Mouse (Mus musculus) gastrocnemius, postnatal 25 days (tissue): ENCODE measurements at regions not wholly inside any gene's neighbourhood (a gene's known extent, or its start where the extent isn't known, plus 50 kb on each side); places are given as distances from the start of the nearest gene placed in this dataset.

ENCODE experiments used
- DNase-seq: peaks from one replicate; pipeline ENCODE4 v3.0.0; 2022

DNA sequence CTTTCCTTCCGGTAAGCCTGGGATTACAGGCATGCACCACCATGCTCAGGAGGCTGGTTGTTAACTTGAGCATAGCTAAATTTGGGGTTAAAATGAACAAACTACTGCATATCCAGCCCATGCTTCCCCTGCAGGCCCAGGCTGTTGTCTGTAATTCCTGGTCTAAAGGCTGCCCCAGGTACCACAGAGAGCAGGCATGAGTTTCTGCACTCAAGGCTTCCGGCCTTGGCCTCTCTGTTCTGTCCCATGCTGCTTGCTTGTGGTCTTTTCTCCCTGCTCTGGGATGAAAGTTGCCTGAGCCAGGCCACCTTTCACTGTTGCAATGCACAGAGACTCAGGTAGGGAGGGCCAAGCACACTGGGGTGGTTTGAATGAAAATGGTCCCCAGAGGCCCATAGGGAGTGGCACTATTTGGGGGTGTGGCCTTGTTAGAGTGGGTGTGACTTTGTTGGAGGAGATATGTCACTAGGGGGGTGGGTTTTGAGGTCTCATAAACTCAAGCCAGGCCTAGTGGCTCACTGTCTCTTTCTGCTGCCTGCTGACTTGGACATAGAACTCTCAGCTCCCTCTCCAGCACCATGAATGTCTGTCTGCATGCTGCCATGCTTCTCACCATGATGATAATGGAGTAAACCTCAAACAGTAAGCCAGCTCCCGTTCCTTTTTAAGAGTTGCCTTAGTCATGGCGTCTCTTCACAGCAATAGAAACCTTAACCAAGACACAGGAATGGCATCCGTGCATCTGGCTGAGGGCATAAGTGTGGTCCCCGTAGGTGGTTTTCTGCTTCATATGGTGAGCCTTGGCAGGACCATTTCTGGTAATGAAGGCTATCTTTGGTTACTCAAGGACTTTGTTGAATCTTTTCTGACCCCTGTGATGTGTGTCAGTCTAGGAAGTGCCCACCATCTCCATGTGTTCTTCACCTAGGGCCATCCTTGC lies 86.7 kb upstream of the Zfp366 start:
- DNase-seq, result no peak

DNA sequence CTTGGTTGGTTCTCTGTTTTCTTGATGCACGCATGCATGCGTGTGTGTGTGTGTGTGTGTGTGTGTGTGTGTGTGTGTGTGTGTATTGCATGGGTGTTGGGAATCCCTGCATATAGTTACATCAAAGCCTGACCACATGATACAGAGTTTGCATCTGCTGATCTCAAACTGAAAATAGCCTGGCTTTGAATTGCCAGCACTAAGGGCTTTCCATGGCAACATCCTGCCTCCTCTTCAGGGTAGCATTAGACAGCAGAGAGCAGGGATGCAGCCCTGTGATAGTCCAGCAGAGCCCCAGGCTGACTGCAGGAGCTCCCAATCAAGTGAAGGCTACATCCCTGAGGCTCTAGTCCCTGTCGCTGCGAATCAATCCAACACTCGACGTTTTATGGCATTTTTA lies 87.8 kb upstream of the Zfp366 start:
- DNase-seq, result no peak

DNA sequence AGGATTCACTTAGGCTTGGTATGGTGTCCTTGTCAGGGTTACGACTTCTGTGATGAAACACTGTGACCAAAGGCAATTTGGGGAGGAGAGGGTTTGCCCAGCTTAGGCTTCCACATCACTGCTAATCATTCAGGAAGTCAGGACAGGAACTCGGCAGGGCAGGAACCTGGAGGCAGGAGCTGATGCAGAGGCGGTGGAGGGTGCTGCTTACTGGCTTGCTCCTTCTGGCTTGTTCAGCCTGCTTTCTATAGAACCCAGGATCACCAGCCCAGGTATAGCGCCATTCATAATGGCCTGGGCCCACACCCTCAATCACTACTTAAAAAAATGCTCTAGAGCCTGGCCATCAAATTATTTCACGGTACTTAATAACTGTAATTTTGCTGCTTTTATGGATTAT lies 89.6 kb upstream of the Zfp366 start:
- no peak for DNase-seq

DNA sequence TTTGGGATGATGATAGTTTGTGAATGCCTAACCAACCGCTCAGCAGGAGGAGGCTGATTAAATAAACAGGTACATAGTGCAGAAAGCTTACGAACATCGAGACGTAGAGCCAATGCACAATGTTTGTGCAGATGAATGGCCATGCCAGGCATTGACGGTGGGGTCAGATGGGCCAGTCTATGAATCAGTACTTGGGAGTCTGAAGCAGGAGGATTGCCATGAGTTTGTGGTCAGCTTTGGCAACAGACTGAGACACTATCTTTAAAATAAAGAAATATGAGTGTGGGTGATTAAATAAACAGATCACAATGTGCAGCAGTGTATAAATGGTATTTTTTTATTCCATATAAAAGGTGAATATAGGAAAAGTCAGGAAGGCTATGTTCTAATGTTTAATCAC lies 90.4 kb upstream of the Zfp366 start:
- DNase-seq, result no peak

DNA sequence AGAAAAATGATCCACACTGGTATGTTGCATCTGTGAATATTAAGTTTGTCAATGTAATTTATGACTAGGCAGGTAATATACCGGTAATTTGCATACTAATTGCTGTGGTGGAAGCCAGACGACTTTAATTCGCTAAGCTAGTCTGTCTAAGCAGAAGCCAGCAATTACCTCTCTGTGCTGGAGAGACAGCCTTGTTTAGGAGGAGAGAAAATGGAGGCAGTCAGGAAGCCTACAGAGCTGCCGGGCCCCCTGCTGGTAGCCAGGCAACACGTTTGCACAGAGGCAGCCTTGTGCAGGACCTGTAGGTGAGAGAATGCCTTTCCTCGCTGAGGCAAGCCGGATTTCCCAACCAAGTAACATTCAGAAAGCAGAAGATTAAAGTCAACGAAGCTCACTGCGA lies 91.4 kb upstream of the Zfp366 start:
- DNase-seq, result peak; percentile 70

DNA sequence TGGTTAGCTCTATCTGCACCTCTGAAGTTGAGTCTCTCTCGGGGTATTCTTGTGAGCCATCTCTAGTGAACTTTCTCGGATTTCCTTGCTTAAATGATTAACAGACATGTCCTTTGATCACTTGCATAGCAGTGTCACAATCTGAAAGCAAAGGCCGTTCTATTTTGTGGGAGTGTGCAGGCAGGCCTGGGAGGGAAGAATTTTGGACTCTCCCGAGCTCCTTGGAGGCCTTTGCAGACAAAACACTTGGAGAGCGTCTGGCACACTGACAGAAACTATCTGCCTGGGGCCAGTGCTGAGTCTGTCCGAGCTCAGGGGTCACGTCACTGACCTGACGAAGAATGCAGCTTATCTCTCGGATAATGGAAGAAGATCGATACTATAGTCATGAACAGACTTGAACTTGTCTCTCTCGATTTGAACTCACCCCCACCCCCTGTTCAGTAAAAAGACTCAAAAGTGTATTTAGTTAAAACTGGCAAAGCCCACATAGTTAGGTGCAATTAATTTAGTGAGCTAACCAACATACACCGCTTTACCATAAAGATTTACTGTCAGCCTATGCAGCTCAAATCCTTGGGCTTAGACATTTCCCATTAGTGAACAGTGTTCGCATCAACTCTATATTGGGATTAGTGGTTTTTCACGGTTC lies 92.2 kb upstream of the Zfp366 start:
- peak; percentile 61 for DNase-seq

DNA sequence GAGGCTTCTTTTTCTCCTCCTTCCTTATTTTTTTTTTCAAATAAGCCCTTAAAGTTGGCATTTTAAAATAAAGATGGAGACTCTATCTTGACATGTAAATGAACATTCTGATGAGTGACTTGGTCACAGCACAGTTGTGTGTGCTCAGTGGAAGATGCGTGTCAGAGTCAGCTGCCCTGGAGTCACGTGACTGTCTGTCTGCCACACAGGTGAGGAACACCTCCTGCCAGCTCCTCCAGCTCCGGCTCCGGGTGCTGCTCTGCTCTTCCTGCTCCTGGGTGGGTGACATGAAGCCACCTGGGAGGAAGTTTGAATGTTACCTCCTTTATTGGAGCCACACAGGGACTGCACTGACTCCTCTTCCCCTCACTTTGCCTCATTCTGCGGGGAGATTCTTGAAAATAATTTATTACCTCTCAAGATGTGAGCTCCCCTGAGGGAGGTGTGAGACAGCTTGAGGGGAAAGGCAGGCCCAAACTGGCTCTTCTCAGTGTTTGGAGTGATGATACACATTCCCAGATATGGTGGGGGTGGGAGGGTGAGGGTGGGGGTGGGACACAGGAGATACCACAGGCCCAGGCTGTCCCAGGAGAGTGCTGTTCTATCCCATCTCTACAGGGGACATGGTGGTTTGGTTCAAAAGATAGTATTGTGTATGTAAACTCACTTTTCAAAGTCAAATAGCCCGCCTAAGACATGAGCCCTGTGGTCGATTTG lies 92.9 kb upstream of the Zfp366 start:
- DNase-seq, result no peak

DNA sequence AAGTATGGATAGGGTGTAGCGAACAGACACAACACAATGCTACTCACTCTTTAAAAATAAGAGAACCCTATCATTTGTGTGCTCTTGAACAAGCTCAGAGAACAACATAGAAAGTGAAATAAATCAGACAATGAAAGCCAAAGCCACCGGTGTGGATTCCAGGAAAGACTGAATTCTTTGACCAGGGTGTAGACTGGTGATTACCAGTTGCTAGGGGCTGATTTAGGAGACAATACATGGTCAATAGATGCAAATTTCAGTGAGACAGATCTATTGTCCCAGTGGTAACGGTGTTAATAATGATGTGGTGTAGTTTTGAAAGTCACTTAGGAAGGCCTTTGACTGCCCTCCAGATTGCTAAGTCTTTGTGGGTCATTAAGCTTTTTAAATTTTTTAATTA lies 94.3 kb upstream of the Zfp366 start:
- no peak for DNase-seq

DNA sequence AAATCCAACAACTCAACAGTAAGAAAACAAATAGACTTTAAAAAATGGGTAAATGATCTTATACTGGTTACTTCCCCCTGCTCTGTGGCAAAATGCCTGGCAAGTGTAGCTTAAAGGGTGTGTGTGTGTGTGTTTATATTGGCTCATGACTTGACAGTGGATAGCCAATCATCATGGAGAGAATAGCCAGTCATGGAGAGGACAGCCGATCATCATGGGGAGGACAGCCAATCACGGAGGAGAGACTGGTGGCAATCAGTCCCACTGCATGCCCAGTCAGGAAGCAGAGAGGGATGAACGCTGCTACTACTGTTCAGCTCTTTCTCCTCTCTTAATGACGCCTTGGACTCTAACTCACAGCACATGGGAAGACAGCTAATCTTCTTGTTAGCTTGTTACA lies 96.3 kb upstream of the Zfp366 start:
- DNase-seq, result no peak

DNA sequence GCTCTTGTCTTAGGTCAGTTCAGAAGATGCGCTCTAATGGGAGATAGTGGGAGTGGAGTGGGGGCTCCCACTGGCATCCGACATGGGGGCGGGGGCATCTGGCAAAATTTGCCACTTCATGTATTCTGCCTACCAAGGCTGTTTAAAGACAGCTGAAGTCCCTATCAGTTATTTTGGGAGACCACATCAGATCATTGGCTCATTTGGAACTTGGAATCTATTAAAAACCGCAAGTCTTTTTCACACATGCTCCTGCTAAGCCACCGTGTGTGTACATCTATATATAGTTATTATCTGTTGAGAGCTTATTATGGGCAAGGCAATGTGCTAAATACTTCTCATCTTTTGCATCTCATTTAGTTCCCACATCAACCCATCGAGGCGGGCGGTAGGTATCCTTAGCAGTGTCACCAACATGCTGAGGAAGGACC lies 95.0 kb upstream of the 1700024P04Rik start:
- no peak for DNase-seq

DNA sequence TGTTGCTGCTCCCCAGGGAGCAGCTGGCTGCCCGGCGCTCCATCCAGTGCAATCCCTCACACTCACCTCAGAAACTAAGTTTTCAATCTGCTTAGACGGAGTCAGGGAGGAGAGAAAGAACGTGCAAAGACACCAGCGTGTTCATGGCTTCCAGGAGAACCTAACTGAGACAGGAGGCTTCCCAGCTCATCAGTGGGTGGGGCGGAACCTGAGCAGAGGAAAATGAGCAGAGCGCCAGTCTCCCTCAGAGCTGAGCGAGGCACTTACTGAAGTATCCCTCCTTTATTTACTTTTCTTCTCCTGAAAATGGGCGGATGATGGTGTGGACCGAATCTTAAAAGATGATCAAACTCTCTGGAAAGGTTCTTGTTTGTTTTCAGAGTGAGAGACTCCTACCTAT lies 94.3 kb upstream of the 1700024P04Rik start:
- DNase-seq, result no peak

DNA sequence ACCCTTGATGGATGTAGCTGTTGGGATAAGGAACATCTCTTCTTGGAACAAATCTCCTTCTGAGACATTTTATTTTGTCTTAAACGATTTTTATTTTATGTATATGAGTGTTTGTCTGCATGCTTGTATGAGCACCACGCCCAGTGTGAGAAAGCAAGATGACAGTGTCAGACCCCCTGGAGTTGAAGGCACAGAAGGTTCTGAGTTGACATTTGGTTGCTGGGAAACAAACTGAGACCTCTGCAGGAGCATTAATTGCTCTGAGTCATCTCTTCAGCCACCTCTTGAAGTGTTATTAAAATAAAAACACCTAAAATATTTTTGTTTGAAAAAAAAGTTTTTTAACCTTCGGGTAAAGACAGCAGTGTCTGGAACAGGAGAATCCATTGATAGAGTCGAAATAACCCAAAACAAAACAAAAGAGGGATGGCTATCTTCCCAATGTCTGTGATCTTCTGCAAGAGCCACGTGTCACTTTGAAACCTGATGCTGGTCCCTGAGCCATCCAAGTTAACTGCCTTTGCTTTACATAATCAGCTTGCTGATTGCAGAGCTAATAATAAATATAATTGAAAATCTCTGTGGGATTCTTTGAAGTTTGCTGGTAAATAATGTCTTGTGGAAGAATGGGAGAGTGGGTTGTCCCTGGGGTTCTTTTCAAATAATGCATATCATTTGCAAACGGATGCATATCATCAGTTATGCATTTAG lies 92.8 kb upstream of the 1700024P04Rik start:
- DNase-seq, result no peak

DNA sequence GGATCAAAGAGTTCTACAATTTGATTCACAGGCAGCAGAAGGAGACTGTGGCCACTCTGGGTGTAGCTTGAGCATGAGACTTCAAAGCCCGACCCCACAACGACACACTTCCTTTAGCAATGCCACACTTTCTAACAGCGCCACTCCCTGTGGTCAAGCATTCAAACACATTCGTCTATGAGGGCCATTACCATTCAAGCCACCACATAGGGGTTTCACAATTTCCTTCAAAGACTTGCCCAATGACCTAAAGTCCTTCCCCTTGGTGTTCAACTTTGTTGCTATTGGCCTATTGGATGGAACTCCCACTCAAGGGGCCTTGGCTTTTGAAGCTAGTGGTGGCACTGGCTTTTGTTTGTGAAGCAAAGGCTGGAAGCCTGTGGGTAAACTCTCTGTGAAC lies 91.1 kb upstream of the 1700024P04Rik start:
- DNase-seq, result no peak

DNA sequence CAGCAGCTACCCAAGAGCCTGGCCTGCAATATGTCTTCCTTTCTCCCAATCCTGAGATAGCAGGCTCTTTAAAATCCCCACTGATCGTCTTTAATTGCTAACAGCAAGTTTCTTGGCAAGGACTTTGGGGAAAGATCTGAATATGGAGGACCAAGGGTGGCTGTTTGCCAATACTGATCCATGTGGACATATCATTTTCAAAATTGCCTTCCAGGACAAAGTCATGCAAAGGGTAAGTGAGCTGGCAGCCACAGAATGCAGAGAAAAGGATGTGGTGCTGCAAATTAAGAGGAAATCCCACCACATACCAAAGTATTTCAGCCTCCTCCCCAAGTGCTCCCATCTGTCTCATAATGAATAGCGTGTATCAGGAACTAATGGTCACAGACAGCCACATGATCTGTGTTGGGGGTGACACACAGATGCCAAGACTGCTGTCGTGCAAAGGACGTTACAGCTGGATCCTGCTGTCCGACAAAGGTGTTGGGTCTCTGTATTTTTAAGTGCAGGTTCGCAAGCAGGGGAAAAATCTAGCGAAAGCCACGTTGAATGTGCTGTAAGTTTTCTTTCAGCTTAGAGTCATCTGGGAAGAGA lies 87.6 kb upstream of the 1700024P04Rik start:
- DNase-seq, result peak; percentile 34

DNA sequence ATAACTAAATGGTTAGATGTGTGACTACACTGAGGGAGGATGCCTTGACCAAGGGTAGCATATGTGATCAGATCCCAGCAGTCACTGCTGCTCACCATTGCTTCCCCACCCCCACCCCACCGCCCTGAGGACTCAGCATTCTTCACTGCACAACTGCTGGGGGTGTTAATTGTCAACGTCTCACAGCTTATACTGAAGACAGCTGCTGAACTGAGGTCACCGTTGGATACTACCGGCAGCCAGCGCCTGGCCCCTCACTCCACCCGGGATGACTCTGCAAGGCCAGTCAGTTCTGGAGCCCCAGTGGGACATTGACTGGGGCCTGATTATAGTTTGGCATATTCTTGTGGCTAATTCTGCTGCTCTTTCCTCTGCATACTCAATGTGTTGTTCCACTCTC lies 87.0 kb upstream of the 1700024P04Rik start:
- DNase-seq, result peak; percentile 68

DNA sequence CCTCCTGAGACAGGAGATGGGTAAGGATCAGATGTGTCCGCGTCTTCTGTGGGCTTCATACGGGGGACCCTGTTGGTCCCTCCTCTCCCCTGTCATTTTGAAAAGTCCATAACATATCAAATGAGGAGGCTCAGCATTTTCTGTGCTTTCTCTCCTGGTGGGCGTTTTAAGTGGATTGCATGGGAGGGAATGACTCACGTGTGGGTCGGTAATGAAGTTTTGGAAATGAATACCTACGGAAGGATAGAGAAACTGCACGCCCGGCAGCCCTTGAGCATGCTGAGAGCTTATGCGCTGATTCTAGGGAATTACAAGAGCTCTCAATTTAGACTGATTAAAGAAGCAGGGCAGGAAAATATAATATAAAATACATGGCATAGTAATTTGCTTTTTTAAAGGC lies 85.4 kb upstream of the 1700024P04Rik start:
- DNase-seq, result no peak

DNA sequence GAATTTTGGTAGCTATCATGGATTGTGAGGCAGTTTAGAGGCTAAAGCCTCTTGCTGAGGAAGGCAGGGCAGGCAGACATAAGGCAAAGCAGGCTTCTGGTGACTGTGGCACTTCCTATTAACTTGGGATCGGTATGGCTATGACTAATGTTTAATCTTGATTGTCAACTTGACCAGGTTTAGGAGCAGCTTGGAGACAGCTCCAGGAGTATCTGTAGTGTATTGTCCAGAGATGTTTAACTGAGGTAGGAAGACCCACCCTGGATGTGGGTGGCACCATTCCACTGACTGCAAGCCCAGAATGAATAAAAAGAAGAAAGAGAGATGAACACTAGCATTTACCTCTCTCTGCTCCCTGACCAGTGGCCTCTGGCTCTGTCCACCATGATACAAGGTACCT lies 83.1 kb upstream of the 1700024P04Rik start:
- no peak for DNase-seq

DNA sequence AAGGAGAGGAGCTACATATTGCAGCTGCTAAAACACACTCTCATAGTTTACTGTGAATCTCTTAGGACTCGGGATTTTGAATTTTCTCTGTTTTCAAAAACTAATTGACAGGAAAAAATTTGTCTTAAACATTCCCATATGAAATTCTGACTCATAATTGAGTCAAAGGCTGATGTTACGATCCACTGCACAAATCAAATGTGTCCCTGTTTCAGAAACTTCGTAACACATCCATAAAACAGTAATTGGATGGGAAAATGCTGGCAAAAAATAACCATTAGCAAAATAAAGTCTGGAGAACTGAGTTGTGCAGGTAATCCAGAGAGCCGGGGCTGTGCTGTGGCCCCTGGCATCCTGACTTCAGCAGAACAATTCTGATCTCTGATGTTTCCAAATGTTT lies 79.1 kb upstream of the 1700024P04Rik start:
- DNase-seq, result no peak

DNA sequence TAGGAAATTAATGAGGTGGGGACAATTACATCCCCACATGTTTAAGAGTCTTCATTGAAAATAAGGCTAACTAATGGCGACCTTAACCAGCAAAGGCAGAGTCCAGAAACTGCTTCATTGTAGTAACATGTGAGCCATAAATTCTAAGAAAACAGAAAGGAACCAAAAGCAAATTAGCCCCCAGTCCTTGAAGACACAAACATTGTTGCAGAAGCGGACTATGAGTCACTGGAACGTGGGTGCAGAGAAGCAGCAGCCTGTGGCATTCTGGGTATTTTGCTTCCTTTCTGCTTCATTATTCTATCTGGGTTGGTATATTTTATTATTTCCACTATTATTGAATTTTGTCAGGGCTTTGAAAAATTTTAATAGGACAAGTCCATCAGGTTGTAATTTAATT lies 78.6 kb upstream of the 1700024P04Rik start:
- no peak for DNase-seq

DNA sequence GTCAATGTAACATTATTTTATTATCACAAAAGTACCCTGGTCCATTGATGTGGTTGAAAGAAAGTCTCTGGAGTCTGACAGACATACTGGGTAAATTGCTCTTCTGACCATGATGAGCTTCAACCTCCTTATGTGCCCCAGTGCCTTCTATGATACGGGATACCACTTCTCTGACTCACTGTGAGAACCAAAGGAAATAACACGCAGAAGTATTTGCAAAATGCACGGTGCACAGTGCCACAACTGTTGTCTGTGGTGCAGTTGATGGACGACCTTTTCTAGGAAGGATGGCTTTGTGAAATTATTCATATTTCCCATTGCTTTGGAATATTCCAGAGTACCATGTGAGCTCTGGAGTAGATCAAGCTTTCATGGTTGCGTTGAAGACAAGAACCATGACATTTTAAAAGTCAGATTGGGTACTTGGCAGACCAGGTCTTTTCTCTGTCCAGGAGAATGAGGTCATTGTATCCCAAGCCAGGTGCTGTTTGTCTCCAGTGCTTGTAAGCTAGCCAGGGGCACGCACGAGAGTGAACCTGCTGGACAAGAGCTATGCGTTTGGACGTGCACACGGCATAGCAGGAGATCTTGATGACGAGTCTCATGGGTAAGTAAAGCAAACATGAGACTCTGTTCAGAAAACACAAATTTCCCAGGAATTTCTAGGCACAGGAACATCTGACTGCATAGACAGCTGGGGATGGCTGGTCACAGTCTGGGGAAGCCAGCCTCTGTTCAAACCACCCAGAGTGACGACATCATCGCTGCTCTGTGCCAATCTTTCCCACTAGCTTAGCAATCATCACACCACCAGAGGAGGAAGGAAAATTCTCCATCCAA lies 74.0 kb upstream of the 1700024P04Rik start:
- peak; percentile 63 for DNase-seq

DNA sequence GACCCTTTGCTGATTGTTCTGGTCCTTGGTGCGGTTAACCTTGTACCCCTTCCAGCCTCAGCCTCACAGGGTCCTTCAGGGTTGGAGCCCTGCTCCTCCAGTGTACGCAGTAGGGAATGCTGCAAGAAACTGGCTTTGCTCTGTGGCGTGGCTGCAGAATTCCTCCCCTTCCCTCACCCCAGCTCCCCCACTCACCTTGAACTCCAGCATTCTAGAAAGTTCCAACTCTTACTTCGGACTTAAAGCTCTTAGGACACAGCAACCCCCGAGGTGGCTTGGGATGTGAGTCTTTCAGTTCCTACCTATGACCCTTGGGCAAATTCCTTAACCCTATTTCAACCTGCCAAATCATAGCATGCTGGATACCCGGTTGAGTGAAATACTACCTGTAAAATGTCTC lies 73.3 kb upstream of the 1700024P04Rik start:
- DNase-seq, result no peak
